Mouse (Mus musculus) testis, adult 2 months (tissue): ENCODE data around the gene Cngb1. TPM values are rescaled to one million over a fixed set of nuclear protein-coding genes. Genes with fewer than 3 reads are reported as not detected.
A peak's percentile ranks its signal among the peaks of the same experiment; 100 is the strongest.

Experiments used
- H3K27ac ChIP-seq: fragments of 200-500 bp; 2 replicates; pipeline ENCODE4 v1.5.1; 2012; ENCODE audit warnings: low read depth, low read length; ENCODE audit not compliant: control insufficient read depth, insufficient read depth
- H3K27me3 ChIP-seq: fragments of 200-500 bp; 2 replicates; pipeline ENCODE4 v1.6.1; 2012; ENCODE audit warnings: mild to moderate bottlenecking, low read length, moderate library complexity; ENCODE audit not compliant: control insufficient read depth, insufficient read depth
- H3K36me3 ChIP-seq: fragments of 200-500 bp; 2 replicates; pipeline ENCODE4 v1.6.1; 2012; ENCODE audit warnings: mild to moderate bottlenecking, low read length; ENCODE audit not compliant: control insufficient read depth, insufficient read depth
- H3K4me1 ChIP-seq: fragments of 200-500 bp; 2 replicates; pipeline ENCODE4 v1.6.1; 2012; ENCODE audit warnings: low read length; ENCODE audit not compliant: control insufficient read depth, insufficient read depth
- H3K4me3 ChIP-seq: fragments of 200-500 bp; 2 replicates; pipeline ENCODE4 v1.5.1; 2012; ENCODE audit warnings: low read depth, mild to moderate bottlenecking, low read length, moderate library complexity, mixed read lengths; ENCODE audit not compliant: control insufficient read depth
- CTCF ChIP-seq: fragments of 200-500 bp; IDR thresholded peaks from 2 replicates; pipeline ENCODE4 v1.5.1; 2012; ENCODE audit warnings: low read depth, mild to moderate bottlenecking, inconsistent platforms, low read length, moderate library complexity; ENCODE audit not compliant: control insufficient read depth, insufficient read depth, insufficient replicate concordance
- POLR2A ChIP-seq: fragments of 200-500 bp; IDR thresholded peaks from 2 replicates; pipeline ENCODE4 v1.6.1; 2012; ENCODE audit warnings: low read depth, mild to moderate bottlenecking, inconsistent platforms, low read length, moderate library complexity; ENCODE audit not compliant: control insufficient read depth
- polyA plus RNA-seq: library from polyadenylated mRNA; depleted of rRNA; stranded (reverse); fragments of >200 nt; gene quantifications from 2 replicates; pipeline ENCODE4 v1.2.3, GENCODE M21; 2012

The Cngb1 gene
- polyA plus RNA-seq, 1 experiment = 6.9 TPM

- H3K27ac ChIP-seq = no peak overlapping the region
- TF ChIP-seq POLR2A (no peak), CTCF (peak; percentile 38; the same call in 1 of the 2 replicates)
- H3K4me3 ChIP-seq = no peak overlapping the region
- H3K27me3 ChIP-seq = no peaks in the 10 kb centered on the region
- peaks cover 5% of the 10 kb centered on the region for H3K4me1 ChIP-seq
- no peaks in the 10 kb centered on the region for H3K36me3 ChIP-seq
These were observed 4.0 kb downstream of the Cngb1 start for GRCm38 (mm10) chr8:95302410-95302809.

- TF ChIP-seq CTCF (no peak), POLR2A (peak; percentile 61; the same call in 1 of the 2 replicates)
- H3K4me1 ChIP-seq = peaks cover 12% of the 10 kb centered on the region
- H3K4me3 ChIP-seq = peak overlapping the region; percentile 82
- H3K27me3 ChIP-seq = no peaks in the 10 kb centered on the region
- H3K27ac ChIP-seq = peak overlapping the region; percentile 59
- H3K36me3 ChIP-seq = no peaks in the 10 kb centered on the region
These were observed 12.5 kb downstream of the Cngb1 start for GRCm38 (mm10) chr8:95293891-95294290.

GRCm38 (mm10) chr8:95293172-95293571 lies 13.2 kb downstream of the Cngb1 start:
- Histone ChIP-seq H3K4me3 (peak overlapping the region; percentile 82), H3K36me3 (no peaks in the 10 kb centered on the region), H3K27me3 (no peaks in the 10 kb centered on the region), H3K4me1 (peaks cover 12% of the 10 kb centered on the region), H3K27ac (peak overlapping the region; percentile 85)
- TF ChIP-seq CTCF (no peak), POLR2A (peak; percentile 60)

GRCm38 (mm10) chr8:95289066-95289650 lies 17.2 kb downstream of the Cngb1 start:
- TF ChIP-seq CTCF (no peak), POLR2A (no peak)
- Histone ChIP-seq H3K27ac (no peak overlapping the region), H3K36me3 (no peaks in the 10 kb centered on the region)

GRCm38 (mm10) chr8:95281493-95281892 lies 24.9 kb downstream of the Cngb1 start:
- no peaks in the 10 kb centered on the region for H3K36me3 ChIP-seq
- H3K27ac ChIP-seq = no peak overlapping the region
- no peaks in the 10 kb centered on the region for H3K27me3 ChIP-seq
- H3K4me3 ChIP-seq = no peak overlapping the region
- no peaks in the 10 kb centered on the region for H3K4me1 ChIP-seq
- TF ChIP-seq CTCF (no peak), POLR2A (no peak)

More at GRCm38 (mm10) chr8:95289066-95289650, 17.2 kb downstream of the Cngb1 start:
- H3K4me3 ChIP-seq = no peak overlapping the region
- no peaks in the 10 kb centered on the region for H3K27me3 ChIP-seq
- H3K4me1 ChIP-seq = peaks cover 12% of the 10 kb centered on the region

GRCm38 (mm10) chr8:95272871-95273270 lies 33.5 kb downstream of the Cngb1 start:
- H3K4me1 ChIP-seq = no peaks in the 10 kb centered on the region
- no peak for TF ChIP-seq POLR2A
- TF ChIP-seq CTCF = no peak
- no peak overlapping the region for H3K27ac ChIP-seq
- no peak overlapping the region for H3K4me3 ChIP-seq
- H3K27me3 ChIP-seq = no peaks in the 10 kb centered on the region
- H3K36me3 ChIP-seq = no peaks in the 10 kb centered on the region

- Histone ChIP-seq H3K36me3 (no peaks in the 10 kb centered on the region), H3K27me3 (no peaks in the 10 kb centered on the region), H3K4me3 (no peak overlapping the region), H3K4me1 (no peaks in the 10 kb centered on the region), H3K27ac (no peak overlapping the region)
- TF ChIP-seq POLR2A (no peak), CTCF (no peak)
These were observed 34.5 kb downstream of the Cngb1 start for GRCm38 (mm10) chr8:95271841-95272240.

GRCm38 (mm10) chr8:95270501-95270900 lies 35.9 kb downstream of the Cngb1 start:
- H3K36me3 ChIP-seq = no peaks in the 10 kb centered on the region
- no peak overlapping the region for H3K27ac ChIP-seq
- TF ChIP-seq CTCF = no peak
- TF ChIP-seq POLR2A = no peak
- H3K27me3 ChIP-seq = no peaks in the 10 kb centered on the region
- H3K4me1 ChIP-seq = no peaks in the 10 kb centered on the region
- no peak overlapping the region for H3K4me3 ChIP-seq
